Mouse (Mus musculus) layer of hippocampus, adult 2 months (tissue): Measurements from ENCODE around the gene Pde7b. TPM values are rescaled to one million over a fixed set of nuclear protein-coding genes. Genes with fewer than 3 reads are reported as not detected.

Source experiments
- DNase-seq, 2 experiments: peaks; one replicate each; pipeline ENCODE4 v3.0.0; 2022; ENCODE audit warnings: low spot score in 2 of 2
- H3K27ac ChIP-seq: fragments of 200-600 bp; 2 replicates; pipeline ENCODE4 v1.8.1; 2022
- H3K4me3 ChIP-seq: fragments of 200-600 bp; 2 replicates; pipeline ENCODE4 v1.8.1; 2022; ENCODE audit warnings: mild to moderate bottlenecking
- CTCF ChIP-seq: fragments of 200-600 bp; conservative IDR thresholded peaks from 2 replicates; pipeline ENCODE4 v1.8.1; 2022; ENCODE audit warnings: antibody characterized with exemption, mild to moderate bottlenecking, moderate library complexity
- total RNA-seq, 2 experiments: library from RNA; stranded (reverse); gene quantifications; 2 replicates each; pipeline ENCODE4 v1.2.3; 2021

Pde7b gene
- total RNA-seq, 2 experiments from 2014 or later, result 27.6 to 27.8 TPM

DNA sequence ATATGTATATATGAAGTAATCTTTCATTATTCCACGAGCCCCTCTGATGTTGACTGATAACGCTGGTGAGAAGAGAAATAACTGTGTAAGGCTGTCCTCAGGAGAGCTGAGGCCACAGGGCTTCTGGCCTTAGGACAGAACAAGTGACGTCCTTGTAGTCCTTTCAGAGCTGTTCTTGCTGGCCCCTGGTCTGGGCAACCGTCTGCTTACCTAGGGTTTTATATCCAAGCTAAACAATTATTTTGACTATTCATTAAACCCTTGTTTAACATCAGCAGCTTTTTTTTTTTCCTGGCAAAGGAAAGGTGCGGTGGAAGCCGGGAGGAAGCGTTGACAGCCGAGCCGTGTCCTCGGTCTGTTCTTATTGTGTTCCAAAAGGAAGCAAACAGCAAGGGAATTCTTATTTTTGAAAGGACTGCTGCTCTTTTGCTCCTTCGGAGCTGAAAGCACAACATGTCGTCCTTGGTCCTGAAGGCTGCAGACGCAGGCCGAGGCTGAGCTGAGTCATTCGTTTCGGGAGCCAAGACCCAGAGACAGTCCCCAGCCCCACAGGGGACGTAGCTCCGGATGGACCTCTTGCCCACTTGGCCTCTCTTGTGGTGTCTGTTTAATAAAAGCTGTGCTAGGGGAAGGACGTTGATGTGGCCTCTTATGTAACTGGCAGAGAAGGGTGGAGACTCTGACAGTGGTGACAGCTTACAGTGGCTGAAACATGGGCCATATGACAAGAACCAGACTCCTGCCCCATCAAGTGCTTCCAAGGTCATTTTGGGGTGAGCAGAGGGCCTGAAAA, 238.2 kb downstream of the Pde7b start:
- Histone ChIP-seq H3K27ac (peak overlapping the region; percentile 58), H3K4me3 (no peak overlapping the region)
- no peak for TF ChIP-seq CTCF
- no peak for DNase-seq

DNA sequence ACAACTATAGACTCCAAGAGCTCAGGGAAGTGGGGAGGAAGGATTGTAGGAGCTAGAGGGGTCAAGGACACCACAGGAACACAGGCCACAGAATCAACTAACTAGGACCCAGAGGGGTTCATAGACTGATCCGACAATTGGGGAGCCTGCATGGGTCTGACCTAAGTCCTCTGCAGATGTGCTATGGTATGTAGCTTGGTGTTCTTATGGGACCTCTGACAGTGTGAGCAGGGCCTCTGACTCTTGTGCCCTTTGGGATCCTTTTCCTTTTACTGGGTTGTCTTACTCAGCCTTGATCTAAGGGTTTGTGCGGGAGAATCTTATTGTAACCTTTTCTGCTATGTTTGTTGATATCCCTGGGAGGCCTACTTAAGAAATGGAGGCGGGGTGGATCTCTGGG, 239.1 kb downstream of the Pde7b start:
- H3K4me3 ChIP-seq, result no peak overlapping the region
- no peak overlapping the region for H3K27ac ChIP-seq
- TF ChIP-seq CTCF, result no peak
- no peak for DNase-seq

- no peak for TF ChIP-seq CTCF
- Histone ChIP-seq H3K27ac (no peak overlapping the region), H3K4me3 (no peak overlapping the region)
- no peak for DNase-seq
Measured at GRCm38 (mm10) chr10:20479481-20479880, 245.4 kb downstream of the Pde7b start.

DNA sequence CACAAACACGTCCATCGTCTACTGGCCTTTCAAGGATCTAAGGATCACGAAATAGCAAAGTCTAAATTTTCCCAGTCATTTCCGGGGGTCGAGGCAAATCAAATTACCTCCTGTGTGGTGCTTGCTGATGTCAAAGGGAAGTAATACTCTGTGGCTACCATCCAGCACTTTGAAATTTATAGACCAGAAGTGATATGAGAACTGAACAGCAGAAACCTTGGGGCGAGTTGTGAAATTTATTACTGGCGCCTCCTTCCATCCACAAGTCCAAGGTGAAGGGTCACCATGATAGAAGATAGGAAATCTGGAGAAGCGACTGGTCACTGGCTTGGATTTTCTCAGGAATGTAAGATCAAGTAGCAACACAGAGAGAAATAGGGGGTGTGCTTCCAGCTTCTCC, 246.4 kb downstream of the Pde7b start:
- no peak for DNase-seq
- no peak overlapping the region for H3K4me3 ChIP-seq
- TF ChIP-seq CTCF, result no peak

GRCm38 (mm10) chr10:20474831-20475230, 250.0 kb downstream of the Pde7b start:
- Histone ChIP-seq H3K4me3 (peak overlapping the region; percentile 20; the same call in 1 of the 2 replicates), H3K27ac (peak overlapping the region; percentile 88)
- TF ChIP-seq CTCF, result no peak
- DNase-seq, result peak; percentile 47 to 53

More for the DNA sequence above, 246.4 kb downstream of the Pde7b start:
- no peak overlapping the region for H3K27ac ChIP-seq

DNA sequence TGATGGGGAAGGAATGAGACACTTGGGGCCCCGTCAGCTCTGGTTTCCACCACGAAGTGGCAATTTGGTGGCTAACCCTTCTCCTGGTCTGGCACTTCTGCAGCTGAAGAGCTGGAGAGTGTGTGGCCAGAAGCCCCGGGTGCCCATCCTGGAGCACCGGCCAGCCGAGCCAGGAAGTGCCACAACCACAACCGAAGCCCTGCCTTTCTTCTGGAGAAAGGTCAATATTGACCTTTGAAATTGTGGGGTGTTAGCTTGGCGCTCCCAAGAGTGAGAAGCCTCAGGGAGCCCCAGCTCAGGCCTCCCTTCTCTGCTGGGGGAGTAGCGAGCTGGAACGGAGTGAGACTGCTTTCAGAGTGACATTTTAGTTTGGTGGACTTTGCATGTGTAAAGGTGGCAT, 250.8 kb downstream of the Pde7b start:
- Histone ChIP-seq H3K4me3 (no peak overlapping the region), H3K27ac (peak overlapping the region; percentile 88)
- TF ChIP-seq CTCF, result no peak
- no peak for DNase-seq

DNA sequence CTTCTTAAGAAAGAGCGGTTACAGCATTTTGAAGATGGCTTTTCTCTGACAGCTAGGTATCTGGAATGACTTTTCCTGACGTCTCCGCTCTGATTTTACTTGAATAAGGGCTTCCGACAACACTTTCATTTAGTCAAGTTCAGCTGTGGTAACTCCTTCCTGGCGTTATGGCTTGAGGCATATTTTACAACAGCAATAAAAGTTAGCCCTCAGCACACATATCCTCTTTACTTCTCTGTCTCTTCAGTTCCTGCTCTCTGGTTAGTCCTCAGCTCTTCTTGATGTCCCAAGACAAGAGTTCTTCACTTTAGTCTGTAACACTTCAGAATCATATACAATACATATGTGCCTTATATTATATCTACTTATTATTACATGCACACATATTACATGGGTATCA, 251.4 kb downstream of the Pde7b start:
- no peak overlapping the region for H3K4me3 ChIP-seq
- no peak for TF ChIP-seq CTCF
- peak overlapping the region; percentile 88 for H3K27ac ChIP-seq
- DNase-seq, result no peak

DNA sequence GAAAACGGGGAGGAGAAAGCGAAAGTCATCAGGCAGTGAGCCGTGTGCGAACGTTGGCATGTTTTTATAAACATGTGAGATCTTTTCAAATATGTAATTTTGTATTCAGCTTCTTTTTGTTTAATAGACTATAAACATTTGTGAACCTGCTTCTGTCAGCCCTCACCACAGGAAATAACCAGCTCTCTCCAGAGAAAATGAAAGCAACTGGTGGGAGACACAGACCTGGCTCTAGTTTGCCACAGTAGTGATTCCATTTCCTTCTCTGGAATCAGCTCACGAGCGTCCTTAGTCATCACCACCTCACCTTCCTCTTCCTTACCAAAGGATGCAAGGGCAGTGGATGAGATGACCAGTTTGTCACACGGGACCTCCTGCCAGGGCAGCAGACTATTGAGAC, 252.9 kb downstream of the Pde7b start:
- peak overlapping the region; percentile 29 for H3K4me3 ChIP-seq
- TF ChIP-seq CTCF, result no peak
- DNase-seq, result no peak
- H3K27ac ChIP-seq, result peak overlapping the region; percentile 65

DNA sequence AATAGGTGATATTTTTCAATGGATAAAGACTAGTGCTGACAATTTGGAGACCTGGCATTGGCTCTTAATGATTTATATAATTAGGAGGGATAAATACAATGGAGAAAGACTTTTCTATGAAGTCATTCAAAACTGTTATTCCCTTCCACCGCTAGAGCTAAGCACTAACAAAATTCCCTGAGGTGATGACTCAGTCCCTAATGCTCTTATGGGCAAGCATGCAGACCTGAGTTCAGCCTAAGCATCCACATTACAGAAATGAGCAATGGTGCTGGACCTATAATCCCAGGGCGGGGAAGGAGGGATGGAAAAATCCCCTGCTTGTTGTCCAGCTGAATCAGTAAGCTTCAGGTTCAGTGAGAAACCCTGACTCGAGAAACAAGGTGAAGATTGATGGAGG, 260.2 kb downstream of the Pde7b start:
- no peak for TF ChIP-seq CTCF
- DNase-seq, result no peak
- H3K4me3 ChIP-seq, result no peak overlapping the region
- no peak overlapping the region for H3K27ac ChIP-seq

DNA sequence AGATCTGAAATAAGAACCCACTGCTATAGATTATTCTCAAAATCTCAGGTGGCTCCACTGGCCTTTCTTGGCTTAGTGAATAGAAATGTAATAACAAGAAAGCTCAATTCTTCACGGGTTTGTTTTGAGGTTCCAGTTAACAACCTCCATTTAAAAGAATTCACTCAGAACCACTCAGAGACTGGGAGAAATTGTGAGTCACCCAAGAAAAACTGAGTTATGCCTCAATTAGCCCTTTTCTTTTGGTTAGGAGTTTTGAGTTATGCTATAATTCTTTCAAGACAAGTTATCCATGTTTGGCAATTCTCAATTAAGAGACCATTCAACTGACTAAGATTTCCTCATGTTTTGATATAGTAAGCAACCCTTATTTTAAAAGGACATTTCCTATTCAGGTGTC, 260.9 kb downstream of the Pde7b start:
- H3K4me3 ChIP-seq, result no peak overlapping the region
- DNase-seq, result no peak
- TF ChIP-seq CTCF, result no peak

DNA sequence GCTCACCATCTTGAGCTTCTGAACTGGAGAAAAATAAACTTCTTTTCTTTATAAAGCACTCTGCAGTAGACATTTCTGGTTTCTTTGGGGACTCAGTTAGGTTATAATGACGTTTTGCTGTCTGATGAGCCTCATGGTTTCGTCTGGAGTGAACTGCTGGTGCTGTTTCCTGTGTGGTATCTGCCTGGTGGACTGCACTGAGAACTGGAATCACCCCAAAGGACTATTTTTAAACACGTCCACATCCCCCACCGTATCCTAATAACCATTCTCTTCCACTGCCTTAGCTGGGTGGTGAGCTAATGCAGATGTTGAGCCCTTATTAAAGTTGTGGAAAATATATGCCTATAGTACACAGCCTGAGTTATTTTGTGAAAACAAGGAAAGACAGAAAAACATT, 262.3 kb downstream of the Pde7b start:
- H3K4me3 ChIP-seq, result no peak overlapping the region
- H3K27ac ChIP-seq, result no peak overlapping the region
- no peak for TF ChIP-seq CTCF
- DNase-seq, result no peak

More for the DNA sequence above, 260.9 kb downstream of the Pde7b start:
- H3K27ac ChIP-seq, result no peak overlapping the region

DNA sequence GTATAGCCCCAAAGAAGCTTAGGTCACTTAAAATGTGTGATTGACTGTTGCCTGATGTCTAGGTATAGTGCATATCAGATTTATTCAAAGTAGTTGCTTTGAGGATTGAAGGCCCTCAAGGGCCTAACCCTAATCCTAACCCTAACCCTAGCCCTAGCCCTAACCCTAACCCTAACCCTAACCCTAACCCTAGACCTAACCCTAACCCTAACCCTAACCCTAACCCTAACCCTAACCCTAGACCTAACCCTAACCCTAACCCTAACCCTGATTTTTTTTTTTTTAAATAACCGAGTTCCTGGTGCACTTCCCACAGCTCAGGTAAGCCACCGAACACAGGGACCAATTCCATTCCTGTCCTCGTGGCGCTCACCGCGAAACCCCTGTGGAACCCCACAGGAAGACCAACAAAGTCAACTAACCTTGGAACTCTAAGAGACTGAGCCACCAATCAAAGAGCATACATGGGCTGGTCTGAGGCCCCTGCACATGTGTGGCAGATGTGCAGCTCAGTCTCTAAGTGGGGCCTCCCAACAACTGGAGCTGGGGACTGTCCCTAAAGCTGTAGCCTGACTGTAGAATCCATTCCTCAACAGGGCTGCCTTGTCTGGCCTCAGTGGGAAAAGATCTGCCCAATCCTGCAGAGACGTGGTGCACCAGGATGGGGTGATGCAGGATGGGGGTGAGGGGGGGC, 265.1 kb downstream of the Pde7b start:
- DNase-seq, result no peak
- no peak for TF ChIP-seq CTCF
- Histone ChIP-seq H3K27ac (no peak overlapping the region), H3K4me3 (no peak overlapping the region)

- no peak for DNase-seq
- Histone ChIP-seq H3K27ac (no peak overlapping the region), H3K4me3 (no peak overlapping the region)
- no peak for TF ChIP-seq CTCF
Measured at GRCm38 (mm10) chr10:20459160-20459559, 265.7 kb downstream of the Pde7b start.
